Mouse (Mus musculus): ENCODE measurements around the gene Serpina1f.
"Not testable (repeated sequence)": the region's sequence is repeated elsewhere in the genome, so short reads cannot be mapped to it uniquely, and the experiment has no call there.

Serpina1f gene

DNA sequence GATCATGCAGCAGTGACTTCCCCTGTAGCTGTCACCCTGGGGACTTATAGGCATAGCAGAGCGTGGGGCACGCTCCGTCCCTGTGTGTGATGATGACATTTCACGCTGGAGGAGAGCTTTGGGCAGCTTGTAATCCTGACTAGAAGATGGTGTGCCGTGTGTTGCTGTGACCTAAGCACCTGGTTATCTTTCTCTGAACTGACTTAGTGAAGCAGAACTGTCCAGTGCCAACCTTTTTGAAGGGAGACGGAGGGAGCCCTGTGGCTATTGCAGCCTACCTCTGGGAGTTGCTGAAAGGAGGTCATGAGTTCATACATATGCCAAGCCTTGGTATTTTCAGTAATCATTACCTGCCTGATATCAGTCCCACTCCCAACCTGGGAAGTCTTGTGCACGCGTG lies at the start of gene Serpina1f:
Serpina1f (minus strand) TSS at position 101 of the 400 bp plus-strand sequence.
- no peak for DNase-seq

DNA sequence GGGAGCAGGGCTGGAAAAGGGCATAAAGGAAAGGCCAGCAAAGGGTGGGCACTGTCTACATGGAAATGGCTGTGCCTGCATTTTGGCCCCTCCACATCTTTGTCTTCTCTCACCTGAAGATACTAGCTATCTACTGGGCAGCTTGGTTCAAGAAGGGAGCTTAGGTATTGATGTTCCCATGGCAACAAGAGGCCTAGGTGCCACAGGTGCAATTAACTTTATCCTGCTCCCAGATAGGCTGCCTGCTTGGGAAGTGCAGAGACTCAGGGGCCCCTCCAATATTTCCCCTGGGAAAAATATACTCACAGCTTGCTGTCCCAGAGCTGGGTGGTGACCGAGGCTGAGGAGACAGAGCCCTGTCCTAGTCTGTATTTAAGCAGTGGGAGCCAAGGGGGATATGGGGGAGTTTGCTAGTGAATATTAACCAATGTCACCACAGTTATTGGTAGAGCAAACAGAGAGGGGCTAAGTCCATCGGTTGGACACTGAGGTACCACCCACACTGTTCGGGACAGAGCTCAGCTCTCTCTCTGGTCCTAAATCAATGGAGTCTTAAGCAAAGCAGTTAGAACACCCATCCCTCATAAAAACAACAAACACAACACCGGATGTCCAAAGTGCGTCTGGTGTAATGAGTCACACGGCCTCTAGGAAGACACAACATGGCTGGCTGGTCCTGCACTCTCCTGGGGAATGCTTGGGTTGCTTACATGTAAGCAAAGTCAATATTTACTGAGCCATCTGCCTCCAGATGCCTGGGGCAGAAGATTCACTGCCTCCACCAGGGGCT lies 42.7 kb upstream of the Serpina1f start:
- DNase-seq: peak; percentile 73

GRCm38 (mm10) chr12:103735566-103735965 lies 40.2 kb upstream of the Serpina1f start:
- peak; percentile 90 for DNase-seq

DNA sequence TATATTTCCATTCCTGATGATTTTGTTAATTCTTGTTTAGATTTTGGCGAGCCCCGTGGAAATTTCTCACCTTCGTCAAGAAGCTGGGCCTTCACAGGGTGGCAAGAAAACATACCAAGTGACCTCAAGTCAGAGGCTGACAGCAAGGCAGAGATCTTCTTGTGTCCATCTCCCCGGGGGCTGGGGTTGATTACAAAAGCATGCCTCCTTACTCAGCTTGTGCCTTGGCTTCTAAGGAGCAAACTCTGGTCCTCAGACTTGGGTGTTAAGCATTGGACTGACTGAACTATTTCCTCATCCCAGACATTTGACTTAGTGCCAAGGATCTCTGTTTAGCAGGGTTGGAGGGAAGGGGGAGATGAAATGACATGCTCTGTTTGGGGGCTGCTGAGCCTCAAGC lies 39.8 kb upstream of the Serpina1f start:
- peak; percentile 90 for DNase-seq

DNA sequence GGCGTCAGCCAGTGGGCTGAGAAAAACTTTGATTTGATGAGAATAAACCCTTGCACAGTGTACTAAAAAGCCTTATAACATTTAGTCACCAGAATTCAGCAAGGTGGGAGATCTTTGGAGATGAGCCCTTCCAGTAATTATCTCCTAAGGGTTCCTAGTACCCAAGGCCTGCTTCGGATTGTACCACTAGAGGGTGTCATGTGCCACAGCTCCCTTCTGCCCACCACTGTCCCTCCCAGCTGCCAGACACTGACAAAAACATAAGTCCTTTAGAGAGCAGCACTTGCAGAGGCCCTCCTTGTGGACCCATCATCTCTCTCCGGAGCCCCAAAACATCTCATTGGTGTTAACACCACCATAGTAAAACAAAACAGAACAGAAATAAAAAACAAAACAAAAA lies 16.2 kb upstream of the Serpina1f start:
- DNase-seq: no peak

- no peak for DNase-seq
Measured at GRCm38 (mm10) chr12:103710405-103710804, 15.1 kb upstream of the Serpina1f start.

DNA sequence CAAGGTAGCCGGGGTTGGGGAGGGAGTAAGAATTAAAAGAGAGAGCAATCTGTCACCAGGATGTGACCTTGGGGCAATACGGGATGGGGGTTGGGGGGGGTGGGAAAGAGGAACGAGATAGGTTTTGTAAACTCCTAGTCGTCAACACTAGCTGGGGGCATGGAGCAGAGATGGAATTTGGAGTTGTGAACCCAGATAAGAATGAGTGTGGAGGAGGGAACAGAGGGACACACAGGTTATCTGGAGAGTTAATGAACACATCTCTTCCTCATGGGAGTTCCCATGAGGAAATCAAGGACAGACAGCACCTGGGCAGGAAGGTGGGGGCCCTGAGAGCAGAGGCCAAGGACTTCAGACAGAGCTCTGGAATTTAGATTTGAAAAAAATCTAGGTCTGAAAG lies 10.8 kb upstream of the Serpina1f start:
- DNase-seq: no peak

- DNase-seq: no peak
Measured at GRCm38 (mm10) chr12:103705547-103705946, 10.2 kb upstream of the Serpina1f start.

- DNase-seq: no peak
Measured at GRCm38 (mm10) chr12:103700144-103700750, 4.9 kb upstream of the Serpina1f start.

- no peak for DNase-seq
Measured at GRCm38 (mm10) chr12:103688221-103688814, 7.0 kb downstream of the Serpina1f start.

GRCm38 (mm10) chr12:103687021-103687420 lies 8.3 kb downstream of the Serpina1f start:
- no peak for DNase-seq

DNA sequence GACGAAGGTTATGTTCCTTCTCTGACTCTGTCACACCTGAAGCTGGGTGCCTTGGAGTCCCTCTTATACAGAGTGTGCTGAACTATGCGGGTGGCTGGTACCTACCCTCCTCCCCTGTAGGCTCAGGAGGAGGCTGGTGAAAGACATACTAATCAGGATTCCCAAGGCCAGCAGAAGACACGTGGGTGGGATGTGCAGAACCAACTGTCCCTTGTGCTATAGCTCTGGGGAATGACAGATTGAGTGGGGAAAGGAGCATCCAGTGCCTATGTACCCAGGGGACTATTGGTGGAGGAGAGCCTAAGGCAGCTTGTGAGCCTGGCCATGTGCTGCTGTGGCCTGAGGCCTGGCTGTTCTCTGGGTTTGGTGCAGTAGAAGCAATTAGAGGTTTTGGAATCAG lies 9.3 kb downstream of the Serpina1f start:
- DNase-seq: no peak

DNA sequence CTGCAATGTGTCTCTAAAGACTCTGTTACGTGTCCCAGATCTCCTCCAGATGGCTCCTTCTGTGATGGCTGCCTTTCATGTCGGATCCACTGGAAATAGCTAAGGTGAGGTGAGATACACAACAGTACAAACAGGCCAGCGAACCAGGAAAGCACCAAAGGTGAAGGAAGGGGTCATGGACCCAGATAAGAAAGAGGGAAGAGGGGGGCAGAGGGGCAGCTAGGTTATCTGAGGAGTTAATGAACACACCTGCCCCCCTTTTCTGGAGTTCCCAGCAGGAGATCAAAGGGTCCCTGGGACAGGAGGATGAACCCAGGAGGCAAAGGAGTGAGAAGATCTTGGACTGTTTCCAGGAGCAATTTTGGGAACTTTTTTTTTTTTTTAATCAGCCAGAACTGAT lies 9.9 kb downstream of the Serpina1f start:
- no peak for DNase-seq

GRCm38 (mm10) chr12:103683775-103684174 lies 11.6 kb downstream of the Serpina1f start:
- peak; percentile 71 for DNase-seq

DNA sequence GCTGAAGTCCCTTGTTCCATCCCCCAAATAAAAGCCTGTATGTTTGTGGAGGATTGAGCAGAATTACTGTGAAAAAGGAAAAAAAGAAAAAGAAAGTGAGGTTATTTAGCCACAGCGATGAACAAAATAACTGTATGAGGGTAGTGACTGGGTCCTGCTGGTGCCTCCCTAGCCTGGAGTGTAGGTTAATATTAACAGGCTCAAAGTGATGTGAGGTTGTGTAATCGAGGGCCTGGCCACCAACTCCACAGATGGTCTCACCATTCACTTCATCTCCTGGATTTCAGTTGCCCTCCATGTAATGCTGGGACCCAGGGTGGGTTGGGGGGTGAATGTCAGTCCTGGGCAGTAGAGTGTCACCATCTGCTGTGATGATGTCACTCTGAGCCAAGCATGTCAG lies 13.6 kb downstream of the Serpina1f start:
- DNase-seq: no peak

DNA sequence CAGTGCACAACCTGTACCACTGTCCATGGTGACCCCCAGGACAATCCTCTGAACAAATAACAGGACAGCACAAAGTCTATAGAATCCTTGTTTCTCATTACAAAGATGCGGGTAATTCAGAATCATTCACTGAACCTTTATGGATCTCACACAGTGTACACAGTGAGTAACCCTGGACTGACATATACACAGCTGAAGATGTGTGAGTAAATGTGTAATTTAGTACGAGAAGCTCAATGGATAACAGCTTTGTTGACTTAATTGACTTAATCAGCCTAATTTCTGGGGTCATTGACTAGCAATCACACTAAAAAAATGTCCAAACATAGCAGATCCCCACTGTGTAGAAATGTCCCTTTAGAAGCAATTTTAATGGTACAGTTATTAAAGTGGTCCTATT lies 14.2 kb downstream of the Serpina1f start:
- peak; percentile 81 for DNase-seq

DNA sequence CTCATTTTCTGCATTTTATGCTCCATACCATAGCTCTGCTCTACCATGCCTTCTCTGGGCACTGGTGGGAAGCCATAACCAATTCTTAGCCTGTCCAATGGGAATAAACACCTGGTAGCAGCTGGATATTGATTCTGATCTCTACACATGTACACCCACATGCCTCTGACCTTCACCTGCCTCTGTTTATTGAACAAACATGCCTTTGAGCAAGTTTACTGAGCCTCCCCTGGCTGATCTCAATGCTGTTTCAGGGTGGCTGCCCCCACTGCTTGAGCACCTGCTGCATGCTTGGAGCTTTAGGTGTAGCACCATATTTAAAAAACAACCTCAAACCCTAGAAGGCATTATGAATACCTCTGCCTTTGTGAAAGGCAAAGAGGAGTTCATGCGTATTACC lies 15.5 kb downstream of the Serpina1f start:
- not testable (repeated sequence) for DNase-seq

- DNase-seq: no peak
Measured at GRCm38 (mm10) chr12:103676039-103676438, 19.3 kb downstream of the Serpina1f start, which contains the start of gene Serpina16. Serpina16 (minus strand) TSS chr12:103676139.

GRCm38 (mm10) chr12:103673179-103673578 lies 22.1 kb downstream of the Serpina1f start:
- DNase-seq: peak; percentile 97

- DNase-seq: no peak
Measured at GRCm38 (mm10) chr12:103671483-103671882, 23.8 kb downstream of the Serpina1f start.

DNA sequence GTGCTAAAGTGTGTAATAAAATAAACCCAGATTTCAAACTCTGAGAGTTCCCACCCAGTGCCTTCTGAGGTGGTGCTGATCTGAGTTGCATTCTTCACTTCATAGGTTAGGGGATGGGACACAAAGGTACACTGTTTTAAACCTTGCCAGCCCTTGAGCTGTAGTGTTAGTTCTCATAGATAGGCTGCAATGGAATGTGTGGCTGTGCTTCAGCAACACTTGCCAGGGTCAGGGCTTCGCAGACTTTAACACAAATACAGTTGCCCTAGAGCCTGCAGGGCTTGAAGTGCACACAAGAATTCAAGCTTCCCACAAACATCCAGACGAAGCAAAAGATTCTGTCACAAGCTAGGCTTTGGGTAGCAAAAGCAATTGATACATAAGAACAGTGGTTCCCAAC lies 24.4 kb downstream of the Serpina1f start:
- no peak for DNase-seq

DNA sequence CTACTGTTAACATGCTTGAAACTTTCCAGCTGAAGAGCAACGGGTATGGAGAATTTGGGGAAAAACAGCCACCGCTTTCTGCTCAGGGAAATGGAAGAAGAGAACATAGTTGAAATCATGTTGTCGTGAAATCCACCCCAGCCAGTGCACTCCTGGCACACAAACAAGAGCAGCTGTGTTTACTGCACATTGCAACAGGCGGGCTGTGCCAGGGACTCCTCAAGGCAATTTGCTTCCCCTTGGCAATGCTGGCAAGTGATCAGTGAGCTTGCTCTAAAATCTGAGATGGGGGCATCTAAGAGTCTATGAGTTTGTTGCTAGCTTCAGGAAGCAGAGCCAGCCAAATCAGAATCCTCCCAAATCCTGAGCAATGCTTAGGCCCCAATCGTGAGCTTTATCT lies 25.0 kb downstream of the Serpina1f start:
- peak; percentile 87 for DNase-seq

DNA sequence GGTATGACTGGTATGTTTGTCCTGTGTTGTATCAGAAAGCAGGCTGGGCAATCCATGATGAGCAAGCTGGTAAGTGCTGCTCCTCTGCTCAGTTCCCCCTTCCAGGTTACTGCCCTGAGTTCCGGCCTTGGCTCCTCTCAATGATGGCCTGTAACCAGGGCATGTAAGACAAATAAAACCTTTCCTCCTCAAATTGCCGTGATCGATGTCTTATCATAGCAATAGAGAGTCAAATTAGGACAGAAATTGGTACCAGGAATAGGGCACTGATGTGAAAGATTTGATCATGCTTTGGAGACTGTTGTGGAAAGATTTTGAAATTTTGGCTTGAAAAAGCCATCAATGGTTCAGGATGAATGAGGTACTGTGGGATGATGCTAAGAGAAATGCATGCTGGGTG lies 30.0 kb downstream of the Serpina1f start:
- peak; percentile 42 for DNase-seq

GRCm38 (mm10) chr12:103662053-103662452 lies 33.3 kb downstream of the Serpina1f start:
- peak; percentile 71 for DNase-seq

Measured in heart, adult 11 months (tissue).